Mouse (Mus musculus): Measurements from ENCODE around the gene Zhx3.

DNA sequence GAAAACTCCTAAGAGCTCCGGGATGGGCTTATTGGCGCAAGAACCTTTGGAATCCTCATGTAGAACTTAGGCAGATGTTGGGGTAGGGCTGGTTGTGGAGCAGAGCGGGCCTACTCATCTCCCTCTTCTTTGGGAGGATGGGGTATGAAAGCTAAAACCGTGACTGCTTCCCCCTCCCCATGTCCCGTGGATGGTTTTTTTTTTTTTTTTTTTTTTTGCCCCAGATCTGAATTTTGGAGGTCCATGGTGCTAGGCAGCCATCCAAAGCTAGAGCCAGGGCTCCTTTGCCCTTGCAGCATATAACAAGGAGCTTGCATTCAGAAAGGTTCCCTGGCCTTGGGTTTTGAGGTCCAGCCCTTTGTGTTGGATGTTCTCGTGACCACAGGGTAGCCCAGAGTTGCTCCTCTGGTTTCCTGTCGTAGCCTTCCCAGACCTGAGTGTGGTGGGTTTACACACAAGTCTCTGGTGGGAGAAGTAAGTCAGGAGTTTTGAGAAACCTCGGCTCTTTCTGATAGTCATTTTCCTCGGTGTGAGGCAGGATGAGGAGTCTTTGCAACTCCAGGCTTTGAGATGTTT, 140.3 kb downstream of the Zhx3 start:
- no peak for TF ChIP-seq EP300 (IDR thresholded peaks at IDR 0.05; ENCODE audit: insufficient read depth, low read depth, low read length)
- TF ChIP-seq CTCF (IDR thresholded peaks at IDR 0.05) = no peak
